Mouse (Mus musculus) liver, adult 2 months (tissue): Measurements from ENCODE around the gene Cdk14. TPM values are rescaled to one million over a fixed set of nuclear protein-coding genes. Genes with fewer than 3 reads are reported as not detected.

ENCODE experiments used
- DNase-seq: peaks from one replicate; pipeline ENCODE4 v3.0.0-alpha.2; 2011; ENCODE audit warnings: low read depth, low spot score; ENCODE audit errors: extremely low read depth
- H3K27ac ChIP-seq: fragments of 200-500 bp; replicated peaks from 2 replicates; pipeline ENCODE4 v1.5.1; 2012; ENCODE audit warnings: low read depth, mild to moderate bottlenecking, control low read depth, inconsistent platforms, low read length; ENCODE audit not compliant: insufficient read depth
- H3K27me3 ChIP-seq: fragments of 200-500 bp; 2 replicates; pipeline ENCODE4 v1.6.1; 2012; ENCODE audit warnings: mild to moderate bottlenecking, moderate library complexity, low read length, inconsistent platforms; ENCODE audit not compliant: control insufficient read depth, insufficient read depth
- H3K36me3 ChIP-seq: fragments of 200-500 bp; 2 replicates; pipeline ENCODE4 v1.6.1; 2012; ENCODE audit warnings: low read length, inconsistent platforms; ENCODE audit not compliant: control insufficient read depth, insufficient read depth
- H3K4me1 ChIP-seq: fragments of 200-500 bp; 2 replicates; pipeline ENCODE4 v1.6.1; 2011; ENCODE audit warnings: low read length; ENCODE audit not compliant: control insufficient read depth, insufficient read depth
- H3K4me3 ChIP-seq: fragments of 200-500 bp; 2 replicates; pipeline ENCODE4 v1.5.1; 2011; ENCODE audit warnings: low read depth, mild to moderate bottlenecking, control low read depth, low read length, moderate library complexity; ENCODE audit not compliant: insufficient read depth
- H3K79me2 ChIP-seq: fragments of 200-500 bp; 2 replicates; pipeline ENCODE4 v1.6.1; 2012; ENCODE audit warnings: inconsistent platforms, mild to moderate bottlenecking, low read length, moderate library complexity; ENCODE audit not compliant: control insufficient read depth, insufficient read depth
- H3K9ac ChIP-seq: fragments of 200-500 bp; 2 replicates; pipeline ENCODE4 v1.6.1; 2012; ENCODE audit warnings: low read depth, mild to moderate bottlenecking, control low read depth, inconsistent platforms, low read length
- CTCF ChIP-seq: fragments of 200-500 bp; IDR thresholded peaks from 2 replicates; pipeline ENCODE4 v1.5.1; 2011; ENCODE audit warnings: low read depth, low read length, control low read depth
- POLR2A ChIP-seq: fragments of 200-500 bp; IDR thresholded peaks from 2 replicates; pipeline ENCODE4 v1.6.1; 2011; ENCODE audit warnings: low read length, control low read depth; ENCODE audit not compliant: insufficient read depth; ENCODE audit errors: extremely low read depth
- WGBS: fragments of 180-500 bp; shearing (Covaris S2); methylation state at CpG from one replicate; pipeline ENCODE4 v1.1.7; 2018; 5-methylcytosine and 5-hydroxymethylcytosine counted together
- polyA plus RNA-seq: library from polyadenylated mRNA; depleted of rRNA; stranded (reverse); fragments of >200 nt; gene quantifications from 2 replicates; pipeline ENCODE4 v1.2.3, GENCODE M21; 2012
- total RNA-seq: library from RNA; depleted of rRNA; stranded (reverse); fragments of >200 nt; gene quantifications from 2 replicates; pipeline ENCODE4 v1.2.3, GENCODE M21; 2014

Cdk14 gene
- total and polyA plus RNA-seq, 2 experiments, result 0.31 to 2.7 TPM

DNA sequence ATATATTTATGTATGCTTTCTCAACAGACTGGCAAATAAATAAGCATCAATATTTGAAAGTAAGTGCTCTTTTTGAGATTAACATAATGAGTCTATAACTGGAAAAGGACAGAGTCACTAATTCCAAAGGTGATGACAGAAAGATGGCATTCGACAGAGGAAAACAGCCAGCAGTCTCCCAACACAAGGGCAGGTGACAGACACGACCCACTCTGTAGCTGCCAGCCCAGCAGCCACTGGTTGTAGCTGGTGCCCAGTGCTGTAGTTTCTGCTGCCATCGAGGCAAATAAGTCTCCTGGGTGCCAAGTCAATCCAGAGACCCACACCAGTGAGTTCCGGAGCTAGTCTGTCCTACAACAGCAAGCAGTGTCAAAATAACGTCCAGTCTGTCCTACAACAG is 280.3 kb downstream of the Cdk14 start:
- WGBS, result 86% methylated on average over 5 of the region's 5 CpGs
- no peak overlapping the region for H3K4me3 ChIP-seq
- H3K27me3 ChIP-seq, result no peaks in the 10 kb centered on the region
- DNase-seq, result no peak
- H3K9ac ChIP-seq, result no peak overlapping the region
- H3K79me2 ChIP-seq, result no peaks in the 10 kb centered on the region
- no peaks in the 10 kb centered on the region for H3K36me3 ChIP-seq
- no peak overlapping the region for H3K27ac ChIP-seq
- no peaks in the 10 kb centered on the region for H3K4me1 ChIP-seq
- no peak for TF ChIP-seq CTCF
- TF ChIP-seq POLR2A, result no peak

DNA sequence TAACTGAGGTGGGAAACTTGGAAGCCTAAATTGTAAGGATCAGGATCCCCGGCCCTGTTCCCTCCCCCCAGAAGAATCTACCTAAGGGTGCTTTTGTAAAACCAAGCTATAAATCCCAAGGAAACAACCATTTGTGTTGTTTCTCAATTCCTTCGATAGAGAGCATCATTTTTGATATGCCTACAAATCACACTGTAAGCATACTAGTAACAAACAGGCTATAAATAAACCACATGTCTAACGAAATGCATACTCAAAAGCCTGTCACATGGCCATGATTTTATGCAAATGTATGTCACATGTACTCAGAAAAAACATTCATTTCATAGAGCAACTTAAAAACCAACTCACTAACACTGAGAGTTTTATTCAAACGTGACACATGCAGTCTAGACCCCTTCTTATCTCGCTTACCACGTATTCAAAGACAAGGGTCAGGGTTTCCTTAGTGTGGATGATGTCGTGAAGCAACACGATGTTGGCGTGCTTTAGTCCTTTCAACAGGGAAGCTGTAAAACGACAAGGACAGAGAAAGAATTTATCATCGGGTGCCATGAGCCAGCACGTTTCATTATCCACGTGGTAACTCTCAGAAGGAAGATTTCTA is 285.1 kb downstream of the Cdk14 start:
- Histone ChIP-seq H3K27me3 (no peaks in the 10 kb centered on the region), H3K27ac (no peak overlapping the region), H3K36me3 (no peaks in the 10 kb centered on the region), H3K79me2 (no peaks in the 10 kb centered on the region), H3K4me1 (no peaks in the 10 kb centered on the region), H3K9ac (no peak overlapping the region), H3K4me3 (no peak overlapping the region)
- 80% methylated on average over 13 of the region's 13 CpGs for WGBS
- DNase-seq, result no peak
- TF ChIP-seq CTCF (no peak), POLR2A (no peak)

DNA sequence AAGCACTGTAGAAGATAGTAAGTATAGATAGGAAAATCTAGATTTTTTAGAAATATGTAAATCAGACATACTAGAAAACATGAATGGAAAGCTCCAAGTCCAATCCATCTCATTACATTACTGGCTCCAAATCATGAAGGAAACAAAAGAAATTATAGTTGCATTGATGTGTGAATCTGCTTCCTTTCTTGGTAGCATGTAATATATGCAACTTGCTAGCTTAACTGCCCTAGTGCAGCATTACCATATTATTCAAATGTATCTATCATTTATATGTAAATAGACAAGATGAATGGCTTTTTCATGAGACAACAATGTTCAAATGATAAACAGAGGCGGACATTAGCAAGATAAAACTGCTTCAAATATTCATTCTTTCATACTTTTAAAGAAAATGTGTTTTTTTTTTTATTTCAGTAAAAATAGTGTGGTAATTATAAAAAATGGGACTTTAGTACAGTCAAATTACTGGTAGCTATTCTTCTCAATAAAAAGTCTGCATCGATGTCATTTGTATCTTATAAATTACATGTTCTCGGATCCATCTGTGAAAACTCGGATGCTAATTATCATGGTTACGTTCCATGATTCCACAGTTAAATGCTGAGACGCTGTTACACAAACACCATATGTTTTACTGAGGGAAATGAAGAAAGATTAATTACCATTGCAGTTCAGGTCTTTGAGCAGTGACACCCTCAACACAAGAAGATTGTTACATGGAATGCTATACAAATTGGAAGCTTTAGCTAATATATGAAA is 285.8 kb downstream of the Cdk14 start:
- Histone ChIP-seq H3K27me3 (no peaks in the 10 kb centered on the region), H3K4me1 (no peaks in the 10 kb centered on the region), H3K36me3 (no peaks in the 10 kb centered on the region), H3K9ac (no peak overlapping the region), H3K79me2 (no peaks in the 10 kb centered on the region), H3K27ac (no peak overlapping the region), H3K4me3 (no peak overlapping the region)
- DNase-seq, result no peak
- WGBS, result 92% methylated on average over 6 of the region's 6 CpGs
- TF ChIP-seq CTCF, result no peak
- TF ChIP-seq POLR2A, result no peak

DNA sequence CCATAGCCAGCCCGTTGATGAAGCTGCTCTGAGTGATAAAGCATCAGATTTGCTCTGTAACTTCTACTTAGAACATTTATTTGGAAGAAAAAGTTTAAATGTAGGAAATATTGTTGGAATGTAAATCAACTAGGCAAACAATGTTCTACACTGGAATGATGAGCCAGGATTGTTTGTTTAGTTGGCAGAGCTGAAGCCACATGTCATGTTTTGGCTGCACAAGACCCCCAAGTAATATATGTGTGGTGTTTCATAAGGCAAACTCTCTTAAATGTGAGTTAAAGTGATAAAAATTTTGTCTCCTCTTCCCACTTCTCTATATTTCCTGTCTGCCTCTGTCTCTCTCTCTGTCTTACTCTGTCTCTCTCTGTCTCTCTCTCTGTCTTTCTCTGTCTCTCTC is 291.3 kb downstream of the Cdk14 start:
- Histone ChIP-seq H3K79me2 (no peaks in the 10 kb centered on the region), H3K9ac (no peak overlapping the region), H3K27me3 (no peaks in the 10 kb centered on the region), H3K4me1 (no peaks in the 10 kb centered on the region), H3K27ac (no peak overlapping the region), H3K36me3 (no peaks in the 10 kb centered on the region), H3K4me3 (no peak overlapping the region)
- TF ChIP-seq CTCF (no peak), POLR2A (no peak)
- WGBS, result 73% methylated on average over 1 of the region's 1 CpGs
- DNase-seq, result no peak

DNA sequence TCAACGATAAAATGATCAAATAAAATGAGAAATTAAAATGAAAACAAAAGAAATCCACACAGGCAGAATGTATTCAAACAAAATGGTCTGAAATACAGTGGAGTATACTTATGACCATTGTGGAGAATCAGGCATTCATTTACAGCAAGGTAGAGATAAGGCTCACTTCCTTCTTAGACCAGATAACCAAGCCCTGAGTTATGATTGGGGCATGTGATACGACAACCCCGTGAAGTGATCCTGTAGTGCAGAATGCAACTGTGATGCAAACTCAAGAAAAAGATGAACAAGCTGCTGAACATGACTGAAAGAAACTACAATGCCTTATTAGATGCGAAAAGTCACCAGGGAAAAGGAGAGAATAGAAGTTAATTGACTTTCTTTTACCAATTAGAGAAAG is 295.5 kb downstream of the Cdk14 start:
- Histone ChIP-seq H3K4me1 (no peaks in the 10 kb centered on the region), H3K27me3 (no peaks in the 10 kb centered on the region), H3K36me3 (no peaks in the 10 kb centered on the region), H3K4me3 (no peak overlapping the region), H3K79me2 (no peaks in the 10 kb centered on the region), H3K9ac (no peak overlapping the region), H3K27ac (no peak overlapping the region)
- DNase-seq, result no peak
- TF ChIP-seq CTCF, result no peak
- TF ChIP-seq POLR2A, result no peak
- 85% methylated on average over 4 of the region's 4 CpGs for WGBS

DNA sequence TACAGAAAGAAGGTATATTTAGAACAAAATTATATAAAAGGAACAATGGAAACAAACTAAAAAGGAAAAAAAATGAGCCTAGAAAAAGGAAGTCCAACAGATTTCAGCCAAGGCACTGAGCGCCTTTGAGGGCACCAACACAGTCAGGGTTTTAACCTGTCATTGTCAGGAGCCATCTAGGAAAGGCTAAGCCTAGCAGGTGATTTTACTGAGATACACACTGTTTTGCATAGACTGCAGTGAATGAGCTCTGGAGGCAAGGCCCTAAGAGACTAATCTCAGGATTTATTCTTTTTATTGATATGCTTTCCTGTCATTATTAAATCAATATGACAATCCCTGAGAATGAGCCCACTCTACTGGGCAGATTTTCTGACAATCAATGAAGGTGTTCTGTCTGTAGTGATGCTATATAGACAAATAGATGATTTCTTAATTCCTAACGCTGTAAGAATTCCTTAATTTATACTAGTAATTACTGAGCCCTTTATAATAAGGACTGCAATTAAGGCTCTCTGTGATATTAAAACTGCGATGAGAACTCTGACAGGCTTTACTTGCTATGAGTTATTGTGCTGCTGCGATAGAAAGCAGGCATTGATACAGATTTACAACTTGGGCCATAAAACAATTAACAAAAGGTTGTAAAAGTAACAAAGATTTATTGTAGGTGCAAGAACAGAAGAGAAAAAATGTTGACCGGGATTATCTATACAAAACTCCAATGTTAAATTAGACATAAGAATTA is 303.2 kb downstream of the Cdk14 start:
- Histone ChIP-seq H3K36me3 (no peaks in the 10 kb centered on the region), H3K4me3 (no peak overlapping the region), H3K79me2 (no peaks in the 10 kb centered on the region), H3K27me3 (no peaks in the 10 kb centered on the region), H3K4me1 (no peaks in the 10 kb centered on the region), H3K9ac (no peak overlapping the region), H3K27ac (no peak overlapping the region)
- 91% methylated on average over 5 of the region's 5 CpGs for WGBS
- TF ChIP-seq CTCF (no peak), POLR2A (no peak)
- DNase-seq, result no peak
